Mouse (Mus musculus) ES-CJ7 (cell line): ENCODE data around the gene Mgat1.
"Not testable (repeated sequence)": the region's sequence is repeated elsewhere in the genome, so short reads cannot be mapped to it uniquely, and the experiment has no call there.

Experiments used
- DNase-seq: peaks from one replicate; pipeline ENCODE4 v3.0.0; 2011; ENCODE audit warnings: low read depth, low spot score

Gene Mgat1

GRCm38 (mm10) chr11:49263149-49263548 is 19.2 kb downstream of the Mgat1 start:
- no peak for DNase-seq

GRCm38 (mm10) chr11:49264081-49264480 is 20.1 kb downstream of the Mgat1 start:
- no peak for DNase-seq

- DNase-seq = peak; percentile 31
These were observed 20.6 kb downstream of the Mgat1 start for GRCm38 (mm10) chr11:49264622-49265021.

- no peak for DNase-seq
These were observed 21.1 kb downstream of the Mgat1 start for GRCm38 (mm10) chr11:49265101-49265500.

GRCm38 (mm10) chr11:49266671-49267070 is 22.7 kb downstream of the Mgat1 start:
- no peak for DNase-seq

GRCm38 (mm10) chr11:49267316-49267715 is 23.3 kb downstream of the Mgat1 start:
- DNase-seq = no peak

GRCm38 (mm10) chr11:49267970-49268579 is 24.1 kb downstream of the Mgat1 start:
- no peak for DNase-seq

- no peak for DNase-seq
These were observed 25.8 kb downstream of the Mgat1 start for GRCm38 (mm10) chr11:49269761-49270160.

GRCm38 (mm10) chr11:49270368-49270767 is 26.4 kb downstream of the Mgat1 start:
- DNase-seq = no peak

- peak; percentile 78 for DNase-seq
These were observed 27.3 kb downstream of the Mgat1 start for GRCm38 (mm10) chr11:49271334-49271733.

GRCm38 (mm10) chr11:49273834-49274519 is 30.0 kb downstream of the Mgat1 start:
- no peak for DNase-seq

- DNase-seq = no peak
These were observed 34.2 kb downstream of the Mgat1 start, which contains the start of gene Olfr1393 for GRCm38 (mm10) chr11:49278222-49278621. Gene Olfr1393 (plus strand): TSS chr11:49278304.

GRCm38 (mm10) chr11:49284982-49285381 is 41.0 kb downstream of the Mgat1 start, which contains the start of gene Olfr1392:
Gene Olfr1392 (plus strand): TSS chr11:49285282.
- DNase-seq = not testable (repeated sequence)

- no peak for DNase-seq
These were observed 43.3 kb downstream of the Mgat1 start for GRCm38 (mm10) chr11:49287251-49287650.

GRCm38 (mm10) chr11:49292777-49293176 is 48.8 kb downstream of the Mgat1 start:
- DNase-seq = no peak

- DNase-seq = no peak
These were observed 60.5 kb downstream of the Mgat1 start, which contains the start of gene Olfr10 for GRCm38 (mm10) chr11:49304441-49304840. Gene Olfr10 (plus strand): TSS chr11:49304741.

- DNase-seq = peak; percentile 42
These were observed 64.6 kb downstream of the Mgat1 start for GRCm38 (mm10) chr11:49308547-49308946.
